ENCODE assay signal across 12 mouse cellular contexts in genomic region chr3:115819401-115820138, GRCm38 (mm10).
A peak's percentile ranks its signal among the peaks of the same experiment; 100 is the strongest.
DNase-seq lines count a peak whose midpoint lies in the region; ATAC-seq and TF ChIP-seq lines count a peak whose summit lies in the region.
"Had no signal": no experiment of that assay in that cellular context is flagged by ENCODE, and none has a peak within 500 bp of the region (broad histone marks: within the 10 kb centered on the region; RNA-seq: fewer than 3 reads in every experiment).

No protein-coding gene starts in this region.

- H3K36me3 ChIP-seq in lung, embryonic 14.5 days (ENCODE audit: insufficient read depth) = no peaks in the 10 kb centered on the region
- H3K36me3 ChIP-seq in CH12.LX (replicated peaks in 1 of 2; ENCODE audit: control insufficient read depth in 1 of 2, insufficient read depth in 1 of 2, low read length in 1 of 2) = no peaks in the 10 kb centered on the region
- H3K36me3 ChIP-seq in heart, embryonic 12.5 days = no peaks in the 10 kb centered on the region
- H3K36me3 ChIP-seq in liver, embryonic 13.5 days = no peaks in the 10 kb centered on the region

- no peak overlapping the region for H3K4me3 ChIP-seq in lung, embryonic 14.5 days (ENCODE audit: low read depth, low read length)
- H3K4me3 ChIP-seq in lung, adult 2 months (replicated peaks; ENCODE audit: extremely low read depth, low read depth, low read length) = no peak overlapping the region
- H3K4me3 ChIP-seq in CH12.LX (replicated peaks in 1 of 3; ENCODE audit: low read depth in 2 of 3, low read length in 2 of 3, poor library complexity in 1 of 3) = no peak overlapping the region
- H3K4me3 ChIP-seq in heart, embryonic 12.5 days = no peak overlapping the region
- H3K4me3 ChIP-seq in liver, embryonic 13.5 days (replicated peaks) = 0 out of 2 replicates have a peak overlapping the region, but pooled peaks have one; percentile 9
- H3K4me3 ChIP-seq: left cerebral cortex, adult 2 months had no signal

- dilution Hi-C loops in CH12.LX (cut with MboI; ENCODE audit: extremely low pct_ligation_motif_present, extremely low pct_unique_long_range_greater_than_20kb, low sequenced_read_pairs) = no loop called here

- no peaks in the 10 kb centered on the region for H3K27me3 ChIP-seq in lung, embryonic 14.5 days (ENCODE audit: insufficient read depth, low read length)
- H3K27me3 ChIP-seq in CH12.LX (replicated peaks) = peaks cover 10% of the 10 kb centered on the region
- no peaks in the 10 kb centered on the region for H3K27me3 ChIP-seq in heart, embryonic 12.5 days (replicated peaks)
- no peaks in the 10 kb centered on the region for H3K27me3 ChIP-seq in liver, embryonic 13.5 days

- WGBS in lung, embryonic 14.5 days = 15% methylated on average over 7 of the region's 7 CpGs
- 28% methylated on average over 7 of the region's 7 CpGs for WGBS in lung, adult 2 months
- 8% methylated on average over 7 of the region's 7 CpGs for WGBS in heart, embryonic 12.5 days
- 4% methylated on average over 7 of the region's 7 CpGs for WGBS in liver, embryonic 13.5 days (ENCODE audit: insufficient replicate concordance)

- TF ChIP-seq RAD21 in CH12.LX (IDR thresholded peaks at IDR 0.05; ENCODE audit: low read depth, low read length) = no peak

- no peak overlapping the region for H3K9ac ChIP-seq in lung, embryonic 14.5 days
- H3K9ac ChIP-seq in CH12.LX (ENCODE audit: insufficient read depth, low read depth) = 0 out of 2 replicates have a peak overlapping the region, but pooled peaks have one; percentile 9
- H3K9ac ChIP-seq in heart, embryonic 12.5 days = no peak overlapping the region
- peak overlapping the region; percentile 22; the same call in 1 of the 2 replicates for H3K9ac ChIP-seq in liver, embryonic 13.5 days

- H3K27ac ChIP-seq in lung, embryonic 14.5 days (ENCODE audit: low read depth) = peak overlapping the region; percentile 20; the same call in 1 of the 2 replicates
- H3K27ac ChIP-seq in CH12.LX (ENCODE audit: insufficient read depth, low read depth) = no peak overlapping the region
- H3K27ac ChIP-seq in heart, embryonic 12.5 days (ENCODE audit: poor library complexity, severe bottlenecking) = peak overlapping the region; percentile 83
- H3K27ac ChIP-seq in liver, embryonic 13.5 days = 0 out of 2 replicates have a peak overlapping the region, but pooled peaks have one; percentile 2
- H3K27ac ChIP-seq: left cerebral cortex, adult 2 months; macrophage had no signal

- TF ChIP-seq EP300 in CH12.LX (IDR thresholded peaks at IDR 0.05; ENCODE audit: low read length) = peak; percentile 37; the same call in 1 of the 2 replicates

- peak; percentile 27; the same call in 1 of the 2 replicates for ATAC-seq in lung, embryonic 14.5 days (ENCODE audit: insufficient read depth)
- peak; percentile 80 for ATAC-seq in heart, embryonic 12.5 days (ENCODE audit: insufficient number of reproducible peaks, low FRiP score)
- peak; percentile 67 for ATAC-seq in liver, embryonic 13.5 days (ENCODE audit: low read depth)
- ATAC-seq: forebrain, embryonic 14.5 days had no signal

- H3K4me1 ChIP-seq in lung, embryonic 14.5 days (ENCODE audit: insufficient read depth) = peaks cover 8% of the 10 kb centered on the region; the same call in 1 of the 2 replicates
- H3K4me1 ChIP-seq in lung, adult 2 months (ENCODE audit: control insufficient read depth, insufficient read depth, low read length) = peaks cover 6% of the 10 kb centered on the region
- peaks cover 0 to 48% of the 10 kb centered on the region in 2 experiments; a peak in 3 of 4 replicates for H3K4me1 ChIP-seq in CH12.LX (ENCODE audit: control insufficient read depth in 1 of 2, insufficient read depth in 2 of 2)
- H3K4me1 ChIP-seq in heart, embryonic 12.5 days (replicated peaks) = peaks cover 63% of the 10 kb centered on the region
- H3K4me1 ChIP-seq in liver, embryonic 13.5 days (replicated peaks) = peaks cover 68% of the 10 kb centered on the region

- H3K4me2 ChIP-seq in lung, embryonic 14.5 days = no peak overlapping the region
- peak overlapping the region; percentile 99 for H3K4me2 ChIP-seq in CH12.LX (ENCODE audit: insufficient read depth, low read depth, poor library complexity, severe bottlenecking)
- peak overlapping the region; percentile 54 for H3K4me2 ChIP-seq in heart, embryonic 12.5 days
- H3K4me2 ChIP-seq in liver, embryonic 13.5 days = peak overlapping the region; percentile 46

- peak; percentile 16 for DNase-seq in lung, embryonic 14.5 days
- DNase-seq in lung, adult 2 months = no peak
- DNase-seq in CH12.LX (ENCODE audit: extremely low read depth) = peak; percentile 65
- DNase-seq in liver, embryonic 13.5 days = peak; percentile 11
- no peak for DNase-seq in cerebellum, postnatal 25 days
- no peak for DNase-seq in layer of hippocampus, postnatal 25 days (ENCODE audit: extremely low spot score in 1 of 2, low spot score in 1 of 2)
- no peak for DNase-seq in retina, postnatal 1 day
- DNase-seq: adrenal gland, postnatal 10 days had no signal

- no peak for TF ChIP-seq POLR2A in lung, adult 2 months (IDR thresholded peaks at IDR 0.05; ENCODE audit: borderline replicate concordance, extremely low read depth, low read depth, low read length)
- TF ChIP-seq POLR2A in CH12.LX (IDR thresholded peaks at IDR 0.05; ENCODE audit: low read depth, low read length) = no peak

- in situ Hi-C loops in CH12.LX (cut with MboI; ENCODE audit: low pct_ligation_motif_present, low pct_unique_long_range_greater_than_20kb, low sequenced_read_pairs) = loop anchor here (10.0 kb wide), 1 partner anchor 65 kb away; the partner anchor contains the start of gene Dph5

- no peak for TF ChIP-seq CTCF in lung, embryonic 14.5 days (IDR thresholded peaks at IDR 0.05; ENCODE audit: low read depth)
- no peak for TF ChIP-seq CTCF in lung, adult 2 months (IDR thresholded peaks at IDR 0.05; ENCODE audit: insufficient read depth, low read length)
- TF ChIP-seq CTCF in CH12.LX (conservative IDR thresholded peaks at IDR 0.05 in 1 of 2, IDR thresholded peaks at IDR 0.05 in 1 of 2; ENCODE audit: low read depth in 2 of 2, low read length in 2 of 2) = no peak

- H3K9me3 ChIP-seq in lung, embryonic 14.5 days (ENCODE audit: low read depth, low read length) = no peaks in the 10 kb centered on the region
- H3K9me3 ChIP-seq in CH12.LX (replicated peaks; ENCODE audit: low read length) = no peaks in the 10 kb centered on the region
- no peaks in the 10 kb centered on the region for H3K9me3 ChIP-seq in heart, embryonic 12.5 days (replicated peaks)
- no peaks in the 10 kb centered on the region for H3K9me3 ChIP-seq in liver, embryonic 13.5 days (replicated peaks)

- H3K79me2 ChIP-seq in CH12.LX (replicated peaks; ENCODE audit: control insufficient read depth, extremely low read depth, insufficient read depth, poor library complexity, severe bottlenecking) = no peaks in the 10 kb centered on the region

TF ChIP-seq in CH12.LX, 34 proteins besides CTCF, POLR2A, EP300 and RAD21 (continues in another document):
- TF ChIP-seq ETS1 (conservative IDR thresholded peaks at IDR 0.05; ENCODE audit: low read depth, low read length) (peak; percentile 76), TCF12 (IDR thresholded peaks at IDR 0.05; ENCODE audit: low read depth, low read length) (0 out of 2 replicates have a peak, but pooled peaks have one; percentile 10), MAFK (IDR thresholded peaks at IDR 0.05; ENCODE audit: insufficient replicate concordance, low read length) (no peak), ZKSCAN1 (IDR thresholded peaks at IDR 0.05; ENCODE audit: borderline replicate concordance, low read depth, low read length) (no peak), PAX5 (IDR thresholded peaks at IDR 0.05; ENCODE audit: low read length) (no peak), NRF1 (IDR thresholded peaks at IDR 0.05; ENCODE audit: low read depth, low read length) (no peak), CHD2 (IDR thresholded peaks at IDR 0.05; ENCODE audit: low read length) (no peak), USF1 (IDR thresholded peaks at IDR 0.05; ENCODE audit: low read depth, low read length) (no peak), POLR2AphosphoS2 (IDR thresholded peaks at IDR 0.05; ENCODE audit: low read depth, low read length) (no peak), ELF1 (IDR thresholded peaks at IDR 0.05; ENCODE audit: low read depth, low read length) (no peak), HCFC1 (IDR thresholded peaks at IDR 0.05; ENCODE audit: low read depth, low read length) (no peak), ZNF384 (IDR thresholded peaks at IDR 0.05; ENCODE audit: low read depth, low read length) (no peak), MEF2A (IDR thresholded peaks at IDR 0.05; ENCODE audit: borderline replicate concordance, low read depth, low read length) (0 out of 2 replicates have a peak, but pooled peaks have one; percentile 29), MAX (IDR thresholded peaks at IDR 0.05; ENCODE audit: low read length) (0 out of 2 replicates have a peak, but pooled peaks have one; percentile 9), UBTF (IDR thresholded peaks at IDR 0.05; ENCODE audit: low read depth, low read length) (no peak), MAZ (IDR thresholded peaks at IDR 0.05; ENCODE audit: low read depth, low read length) (0 out of 2 replicates have a peak, but pooled peaks have one; percentile 53), GABPA (IDR thresholded peaks at IDR 0.05; ENCODE audit: insufficient replicate concordance, low read depth, low read length) (no peak), SIN3A (IDR thresholded peaks at IDR 0.05; ENCODE audit: low read length) (no peak), SMC3 (IDR thresholded peaks at IDR 0.05; ENCODE audit: low read depth, low read length) (no peak; the same call in 1 of the 2 replicates), TBP (conservative IDR thresholded peaks at IDR 0.05; ENCODE audit: low read depth, low read length) (no peak), USF2 (conservative IDR thresholded peaks at IDR 0.05; ENCODE audit: low read depth, low read length) (no peak), MXI1 (IDR thresholded peaks at IDR 0.05; ENCODE audit: low read depth, low read length) (0 out of 2 replicates have a peak, but pooled peaks have one; percentile 46), BHLHE40 (IDR thresholded peaks at IDR 0.05; ENCODE audit: low read depth, low read length) (peak; percentile 74), MYC (IDR thresholded peaks at IDR 0.05; ENCODE audit: low read depth, low read length) (no peak), IRF4 (IDR thresholded peaks at IDR 0.05; ENCODE audit: low read depth, low read length) (0 out of 2 replicates have a peak, but pooled peaks have one; percentile 6), ZMIZ1 (IDR thresholded peaks at IDR 0.05; ENCODE audit: low read depth, low read length) (no peak), CHD1 (IDR thresholded peaks at IDR 0.05; ENCODE audit: low read depth, low read length) (no peak), JUN (IDR thresholded peaks at IDR 0.05; ENCODE audit: insufficient read depth, low read depth, low read length) (no peak), RCOR1 (conservative IDR thresholded peaks at IDR 0.05; ENCODE audit: low read depth, low read length) (no peak), JUND (conservative IDR thresholded peaks at IDR 0.05; ENCODE audit: low read depth, low read length) (no peak), NELFE (IDR thresholded peaks at IDR 0.05; ENCODE audit: low read depth, low read length) (no peak)

Comparison
In these comparisons a context has a peak if more than half of its experiments do, and no peak if none do; other contexts are left out.
1. DNase-seq: peak in lung, embryonic 14.5 days (single experiment), CH12.LX (single experiment) and liver, embryonic 13.5 days (single experiment); none in lung, adult 2 months (single experiment), cerebellum, postnatal 25 days (0 of 2), layer of hippocampus, postnatal 25 days (0 of 2) and retina, postnatal 1 day (single experiment).
2. ATAC-seq: peak in every context shown above with its lines; median percentile 80 in heart, embryonic 12.5 days; 67 in liver, embryonic 13.5 days; 27 in lung, embryonic 14.5 days.
3. H3K9ac ChIP-seq: peak in CH12.LX (single experiment) and liver, embryonic 13.5 days (single experiment); none in lung, embryonic 14.5 days (single experiment) and heart, embryonic 12.5 days (single experiment).